Mouse (Mus musculus) left cerebral cortex, adult 9 months (tissue): ENCODE data around the gene Mdp1.

Source experiments
- DNase-seq, 2 experiments: peaks; one replicate each; pipeline ENCODE4 v3.0.0; 2022; ENCODE audit warnings: low spot score in 2 of 2

The Mdp1 gene

DNA sequence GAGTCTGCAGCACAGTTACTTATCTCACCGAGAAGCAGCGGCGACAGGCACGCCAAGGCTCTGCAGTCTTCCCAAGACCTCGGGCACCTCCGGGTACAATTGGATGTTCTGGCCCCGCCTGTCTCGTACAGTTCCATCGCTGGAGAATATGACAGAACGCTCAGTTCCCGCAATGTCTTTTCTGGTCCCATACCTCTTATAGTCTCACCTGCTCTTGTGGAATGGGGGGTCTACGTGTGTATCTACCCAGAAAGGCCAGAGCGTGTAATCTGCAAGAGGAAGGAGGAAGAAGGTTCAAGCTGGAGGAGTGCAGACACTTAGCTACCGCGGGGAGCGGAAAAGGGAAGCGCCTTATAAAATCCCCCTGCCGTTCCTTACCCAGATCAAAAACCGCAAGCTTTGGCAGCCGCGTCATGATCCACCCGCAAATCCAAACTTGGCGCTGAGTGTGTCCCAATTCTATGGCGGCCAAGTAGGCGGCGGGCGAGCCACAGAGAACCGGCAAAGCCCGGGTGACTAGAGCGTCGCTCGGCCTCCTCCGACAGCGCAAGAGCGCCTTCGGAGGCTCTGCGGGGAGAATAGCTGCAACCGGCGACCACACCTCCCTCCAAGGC, at the start of gene Mdp1:
Gene Mdp1, minus strand, starts transcription at position 549 of the 614 bp plus-strand sequence.
- peak in 1 of 2 experiments; percentile 80 for DNase-seq

DNA sequence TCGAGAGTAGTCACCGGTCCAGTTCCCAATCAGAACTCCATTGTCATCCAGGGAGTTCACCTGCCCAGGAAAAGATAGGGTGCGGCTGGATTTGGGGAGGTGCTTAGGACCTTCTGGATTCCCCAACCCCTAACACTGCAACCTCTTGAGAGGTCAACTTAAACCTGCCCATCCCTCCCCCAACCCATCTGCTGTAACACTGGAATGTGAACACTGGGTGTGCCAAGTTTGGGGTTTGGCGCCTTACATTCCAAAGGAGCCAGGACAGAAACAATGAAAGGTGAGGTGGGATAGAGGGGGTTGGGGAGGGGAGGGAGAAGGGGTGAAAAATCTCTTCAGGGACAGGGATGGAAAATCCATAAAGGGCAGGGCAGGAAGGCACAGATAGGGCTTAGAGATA, 49.2 kb upstream of the Mdp1 start:
- DNase-seq = no peak

DNA sequence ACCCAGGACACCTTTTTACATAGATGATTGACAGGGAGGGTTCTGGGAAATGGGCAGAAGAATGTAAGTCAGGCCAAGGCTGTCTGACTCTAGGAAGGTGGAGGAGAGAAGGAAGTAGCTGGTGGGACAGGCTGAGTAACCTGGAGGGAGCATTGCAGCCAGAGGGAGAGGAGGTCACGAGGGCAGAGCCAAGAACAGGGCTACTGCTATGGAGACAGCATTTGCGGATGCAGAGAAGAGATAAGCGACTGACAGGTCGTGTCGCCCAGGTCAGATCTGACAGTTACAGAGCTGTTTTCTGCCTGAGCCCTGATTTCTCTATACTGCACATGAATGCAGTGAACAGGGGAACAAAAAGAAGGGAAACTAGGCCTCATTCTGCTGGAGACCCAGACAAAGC, 47.1 kb upstream of the Mdp1 start:
- DNase-seq = no peak

DNA sequence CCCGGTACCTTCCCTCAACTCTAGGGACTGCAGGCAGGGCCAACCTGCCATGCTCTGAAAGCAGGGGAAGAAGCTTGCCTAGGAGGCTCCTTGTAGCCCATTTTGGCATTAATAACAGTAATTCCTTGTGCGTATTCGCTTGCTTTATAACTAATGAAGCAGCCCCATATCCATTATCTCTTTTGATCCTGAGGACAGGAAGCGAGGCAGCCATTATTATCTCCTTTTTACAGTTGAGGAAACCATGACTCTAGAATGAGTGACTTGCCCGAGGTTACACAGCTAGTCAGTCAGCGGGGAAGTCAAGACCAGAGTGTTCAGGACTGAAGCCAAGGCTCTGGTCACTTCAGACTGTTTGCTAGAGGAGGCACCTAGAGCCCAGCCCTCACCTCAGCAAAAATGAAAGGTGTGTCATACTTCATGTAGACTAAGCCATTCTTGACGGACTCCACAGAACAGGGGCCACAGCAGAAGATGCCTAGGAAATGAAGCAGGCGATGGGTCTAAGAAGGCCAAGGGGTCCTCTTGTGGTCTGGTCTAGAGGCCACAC, 45.8 kb upstream of the Mdp1 start:
- no peak for DNase-seq

DNA sequence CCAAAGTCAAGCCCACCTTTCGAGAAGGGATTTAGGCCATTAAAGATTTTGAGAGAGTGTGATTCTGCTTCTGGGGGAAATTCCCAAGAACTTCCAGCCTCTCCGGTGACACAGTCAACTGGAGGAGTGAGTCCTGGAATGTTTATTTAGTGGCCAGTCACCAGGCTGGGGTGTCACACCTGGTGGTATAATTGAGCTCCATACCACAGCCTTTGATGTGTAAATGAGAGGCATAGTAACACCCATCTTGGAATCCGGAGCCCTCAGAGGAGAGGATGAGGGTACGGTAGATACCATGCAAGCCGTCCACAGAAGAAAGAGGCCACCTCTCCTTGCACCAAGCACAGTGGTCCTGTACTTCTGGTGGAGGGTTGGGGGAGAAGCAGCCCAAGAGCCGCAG, 42.5 kb upstream of the Mdp1 start:
- DNase-seq = no peak

DNA sequence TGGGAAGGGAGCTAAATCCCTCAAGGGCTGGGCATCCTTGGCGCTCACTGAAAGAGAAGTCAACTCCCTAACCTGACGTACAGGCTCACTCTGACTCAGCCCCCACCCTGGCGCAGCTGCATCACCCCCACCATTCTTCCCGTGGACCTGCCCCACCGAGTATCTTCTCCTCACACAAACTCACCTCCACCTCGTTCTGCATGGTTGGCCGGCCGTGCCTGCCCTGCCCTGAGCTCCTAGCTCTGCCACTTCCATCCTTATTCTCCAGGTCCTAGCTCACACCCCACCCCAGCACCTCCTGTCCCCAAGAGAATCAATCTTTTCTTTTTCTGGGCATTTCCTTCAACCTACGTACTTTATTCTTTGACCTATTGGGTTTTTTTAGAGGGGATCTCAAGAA, 40.8 kb upstream of the Mdp1 start:
- DNase-seq = no peak

DNA sequence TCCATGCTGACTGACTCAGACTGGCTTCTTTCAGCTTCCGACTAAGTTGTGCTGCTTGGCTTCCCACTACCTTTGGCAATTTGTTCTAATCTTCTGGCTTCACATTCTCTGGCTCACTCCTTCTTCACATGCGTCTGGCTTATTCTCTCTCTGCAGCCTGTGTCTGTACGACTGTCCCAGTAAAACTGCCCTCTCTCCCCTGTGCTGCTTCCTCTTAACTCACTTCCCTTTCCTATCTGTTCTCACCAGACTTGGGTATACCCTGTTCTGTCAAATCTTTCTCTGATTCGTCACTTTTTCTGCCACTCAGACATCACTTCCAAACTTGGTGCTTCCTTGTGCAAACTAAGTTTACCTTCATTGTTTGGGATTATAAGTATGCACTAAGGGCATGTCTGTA, 36.9 kb upstream of the Mdp1 start:
- no peak for DNase-seq

DNA sequence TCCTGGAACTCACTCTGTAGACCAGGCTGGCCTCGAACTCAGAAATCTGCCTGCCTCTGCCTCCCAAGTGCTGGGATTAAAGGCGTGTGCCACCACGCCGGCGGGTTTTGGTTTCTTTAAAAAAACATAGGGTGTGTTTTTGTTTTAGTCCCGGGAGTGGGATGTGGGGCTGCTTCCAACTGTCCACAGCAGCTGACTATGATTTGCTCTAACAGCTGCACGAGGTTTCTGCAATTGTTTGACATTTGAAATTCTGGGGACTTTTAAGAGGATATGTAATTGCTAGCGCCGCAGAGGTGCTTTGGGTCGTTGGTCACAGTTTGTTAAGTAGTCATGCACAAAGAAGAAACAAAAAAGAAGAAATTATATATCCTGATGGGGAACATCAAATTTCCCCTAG, 29.1 kb upstream of the Mdp1 start:
- DNase-seq = no peak

DNA sequence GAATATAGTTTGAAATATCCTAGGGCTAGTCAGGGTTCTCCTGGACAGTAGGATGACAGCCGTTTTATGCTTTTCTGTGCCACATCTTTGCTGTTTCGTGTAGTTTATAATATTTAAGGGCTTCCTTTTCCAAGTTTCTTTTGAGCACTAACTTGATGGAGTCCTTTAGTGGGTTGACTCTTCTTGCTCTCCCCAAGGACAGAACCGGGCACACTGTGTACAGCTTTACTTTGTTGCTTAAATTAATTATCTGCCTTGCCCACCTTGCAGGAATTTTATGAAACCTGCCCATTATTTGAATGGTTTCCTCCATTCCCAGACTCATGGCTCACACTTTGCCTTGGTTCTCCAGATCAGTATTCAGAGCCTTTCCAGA, 21.8 kb upstream of the Mdp1 start:
- no peak for DNase-seq

DNA sequence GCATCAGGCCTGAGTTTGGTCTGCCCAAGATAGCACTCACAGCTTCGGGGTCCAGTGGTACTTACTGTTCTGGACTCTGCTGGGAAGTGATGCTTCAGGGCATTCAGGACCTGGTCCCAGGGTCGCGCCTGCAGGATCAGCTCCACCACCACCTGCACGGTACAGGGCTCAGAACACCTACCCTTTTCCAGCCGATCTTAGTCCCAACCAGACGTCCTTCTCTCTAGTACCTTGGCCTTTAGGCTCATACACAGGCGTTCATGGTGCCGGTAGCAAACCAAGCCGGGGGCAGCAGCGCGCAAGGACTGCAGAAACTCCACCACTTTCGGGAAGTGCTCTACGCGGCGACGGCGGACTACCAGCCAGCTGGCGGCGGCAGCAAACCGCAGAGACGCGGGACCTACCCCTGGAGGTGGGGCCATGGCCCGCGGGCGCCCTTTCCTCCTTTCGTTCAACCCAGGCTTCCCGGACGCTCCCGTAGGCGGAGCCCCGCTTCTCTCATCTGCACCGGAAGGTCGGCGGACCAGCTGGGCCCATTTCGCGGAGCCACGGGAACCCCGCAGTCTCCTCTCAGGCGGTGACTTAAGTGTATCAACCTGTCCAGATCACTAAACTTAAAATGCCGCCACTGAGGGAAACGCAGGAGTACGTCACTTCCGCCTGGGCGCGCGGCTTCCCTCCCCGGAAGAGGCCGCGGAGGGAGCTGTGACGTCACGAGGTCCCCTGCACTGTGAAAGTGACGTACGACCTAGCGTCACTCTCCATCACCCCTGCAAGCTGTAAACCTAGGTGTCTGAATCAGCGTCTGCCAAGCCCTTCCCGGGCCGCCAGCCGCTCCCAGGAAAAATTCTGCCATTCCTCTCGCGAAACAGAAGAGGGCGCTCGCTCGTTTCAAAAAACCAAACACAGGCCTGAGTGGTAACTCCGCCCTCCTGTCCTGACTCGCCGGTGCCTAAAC, 21.1 kb upstream of the Mdp1 start, which contains the start of gene Tinf2:
Gene Tinf2, minus strand, starts transcription at position 661 of the 958 bp plus-strand sequence.
- peak; percentile 94 to 98 for DNase-seq

DNA sequence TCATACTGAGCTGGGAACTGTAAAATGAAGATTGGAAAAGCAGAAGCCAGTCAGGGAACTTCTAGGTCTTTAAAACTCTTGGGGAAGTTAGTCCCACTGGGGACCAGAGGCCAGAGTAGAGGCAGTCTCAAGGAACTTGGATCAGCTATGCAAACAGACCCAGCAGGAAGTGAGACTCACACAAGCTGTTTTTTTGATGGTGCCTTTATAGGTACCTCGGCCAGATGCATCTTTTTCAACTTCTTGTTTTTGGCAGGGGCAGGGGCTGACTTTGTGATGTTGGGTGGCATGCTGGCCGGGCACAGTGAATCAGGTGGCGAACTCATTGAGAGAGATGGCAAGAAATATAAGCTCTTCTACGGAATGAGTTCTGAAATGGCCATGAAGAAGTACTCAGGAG, 17.3 kb upstream of the Mdp1 start:
- DNase-seq = no peak

DNA sequence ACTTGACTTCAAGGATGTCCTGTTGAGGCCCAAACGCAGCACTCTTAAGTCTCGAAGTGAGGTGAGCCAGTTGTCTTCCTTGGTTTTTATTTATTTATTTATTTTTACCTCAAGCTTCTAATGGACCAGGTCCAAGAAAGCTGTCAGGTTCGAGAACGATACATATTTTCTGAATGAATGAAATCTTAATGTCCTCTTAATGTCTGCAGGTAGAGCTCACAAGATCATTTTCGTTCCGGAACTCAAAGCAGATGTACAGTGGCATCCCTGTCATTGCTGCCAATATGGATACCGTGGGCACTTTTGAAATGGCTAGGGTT, 12.4 kb upstream of the Mdp1 start:
- no peak for DNase-seq

DNA sequence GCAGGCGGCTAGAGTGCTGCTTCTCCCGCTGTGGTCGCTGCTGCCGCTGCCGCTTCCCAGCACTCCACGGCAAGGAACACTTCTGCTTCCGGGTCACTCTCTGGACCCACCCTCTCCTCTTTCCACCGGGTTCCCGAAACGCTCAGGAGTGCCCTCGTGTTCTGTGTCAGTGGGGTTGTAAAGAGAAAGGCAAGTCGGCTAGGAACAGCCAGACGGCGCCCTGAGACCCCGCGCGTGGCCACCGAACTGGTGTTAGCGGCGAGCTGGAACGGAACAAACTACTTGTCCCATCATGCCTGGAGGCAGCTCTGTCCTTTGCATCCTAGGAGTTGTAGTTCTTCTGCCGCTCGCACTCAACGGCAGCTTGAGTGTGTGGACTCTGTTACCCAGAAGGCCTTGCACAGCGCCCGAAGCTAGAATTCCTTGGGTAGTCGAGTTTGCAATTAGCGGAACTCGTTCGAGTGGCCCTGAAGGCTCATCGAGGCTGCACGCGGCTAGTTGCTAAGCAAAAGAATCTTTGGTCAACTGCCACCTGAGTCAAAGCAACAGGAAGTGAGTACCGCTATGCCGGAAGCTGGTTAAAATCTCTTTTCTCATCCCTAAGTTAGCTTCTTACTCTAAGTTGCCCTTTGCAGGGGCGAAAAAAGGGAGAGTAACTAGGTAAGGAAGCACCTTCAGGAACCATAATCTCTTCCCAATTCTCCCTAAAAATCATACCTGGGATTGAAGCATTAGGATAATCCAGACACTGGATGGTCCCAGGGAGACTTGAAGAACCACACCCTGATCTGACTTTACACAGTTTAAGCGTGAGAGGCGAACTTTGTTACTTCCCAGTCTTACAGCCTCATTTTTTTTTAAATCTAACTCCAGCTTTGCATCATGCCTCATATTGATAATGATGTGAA, 11.8 kb upstream of the Mdp1 start, which contains the start of the genes Gmpr2 and Nedd8:
Gene Gmpr2, plus strand, starts transcription at position 109 of the 908 bp plus-strand sequence.
Gene Nedd8, minus strand, starts transcription at position 292 of the 908 bp plus-strand sequence.
- DNase-seq = peak; percentile 92 to 96

DNA sequence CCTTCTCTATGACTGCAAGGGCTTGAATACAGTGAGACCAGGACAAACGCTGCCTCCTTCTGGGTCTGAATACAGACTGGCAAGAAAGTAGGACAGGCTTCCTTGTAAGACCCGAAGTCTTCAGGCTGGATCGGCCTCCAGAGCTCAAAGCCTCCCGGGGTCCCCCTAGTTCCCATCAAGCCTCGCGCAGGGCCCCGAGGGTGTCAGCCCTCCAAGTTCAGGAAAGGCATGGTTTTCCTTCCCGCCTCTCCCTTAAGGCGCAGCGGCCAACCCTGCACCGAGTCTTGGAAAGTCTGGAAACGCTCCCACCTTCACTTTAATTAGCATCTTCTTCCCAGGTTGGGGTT, 11.2 kb upstream of the Mdp1 start:
- DNase-seq = no peak

DNA sequence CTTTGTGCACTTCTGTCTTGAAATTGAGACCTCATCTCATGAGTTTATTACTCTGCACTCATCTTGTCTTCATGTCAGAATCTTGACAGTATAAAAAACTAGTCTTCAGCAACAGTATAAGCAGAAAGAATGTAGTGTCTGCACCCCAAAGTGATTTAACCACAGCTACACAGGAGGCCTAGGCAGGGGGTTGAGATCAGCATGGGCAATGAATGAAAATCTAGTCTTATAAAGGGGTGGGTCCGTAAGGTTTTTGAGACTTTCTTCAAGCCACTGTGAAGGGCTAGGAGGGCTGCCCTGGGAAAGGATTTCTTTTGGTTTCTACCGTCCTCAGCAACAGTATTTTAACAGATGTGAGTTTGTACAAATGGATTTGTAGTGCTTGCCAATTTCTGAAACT, 328 bp upstream of the Mdp1 start:
- no peak for DNase-seq

DNA sequence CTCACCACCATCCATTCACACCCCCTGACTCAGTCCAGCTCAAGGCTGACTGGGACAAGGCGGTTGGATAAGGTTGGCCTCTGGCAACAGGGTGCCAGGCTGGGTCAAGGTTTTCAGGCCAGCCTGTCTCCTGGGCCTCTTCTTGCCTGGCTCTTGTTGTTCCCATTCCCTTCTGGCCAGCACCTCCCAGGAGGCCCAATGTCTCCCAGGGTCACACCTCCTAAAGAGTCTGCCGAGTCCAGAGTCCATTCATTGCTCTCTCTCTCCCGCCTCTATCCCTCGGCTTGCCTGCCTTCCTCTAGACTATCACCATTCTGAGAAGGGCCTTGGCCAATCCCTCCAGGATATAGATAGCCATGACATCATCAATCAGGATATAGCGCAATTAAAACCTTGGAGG, 2.3 kb downstream of the Mdp1 start:
- no peak for DNase-seq

DNA sequence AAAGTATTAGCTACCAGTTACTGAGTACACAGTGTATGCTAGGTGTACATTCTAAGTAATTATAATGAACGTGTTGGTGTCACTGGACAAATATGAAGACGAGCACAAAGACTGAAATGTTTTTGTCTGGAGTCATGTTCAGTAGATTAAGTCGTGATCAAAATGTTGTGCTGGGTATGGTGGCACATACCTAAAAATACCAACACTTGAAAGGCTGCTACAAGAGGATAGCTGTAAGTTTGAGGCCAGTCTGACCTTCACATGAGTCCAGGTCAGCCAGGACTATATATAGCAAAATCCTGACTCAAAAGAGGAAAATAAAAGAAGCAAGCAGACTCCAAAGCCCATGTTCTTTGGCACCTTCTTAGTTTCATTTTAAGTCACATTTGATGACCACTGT, 3.4 kb downstream of the Mdp1 start:
- no peak for DNase-seq

DNA sequence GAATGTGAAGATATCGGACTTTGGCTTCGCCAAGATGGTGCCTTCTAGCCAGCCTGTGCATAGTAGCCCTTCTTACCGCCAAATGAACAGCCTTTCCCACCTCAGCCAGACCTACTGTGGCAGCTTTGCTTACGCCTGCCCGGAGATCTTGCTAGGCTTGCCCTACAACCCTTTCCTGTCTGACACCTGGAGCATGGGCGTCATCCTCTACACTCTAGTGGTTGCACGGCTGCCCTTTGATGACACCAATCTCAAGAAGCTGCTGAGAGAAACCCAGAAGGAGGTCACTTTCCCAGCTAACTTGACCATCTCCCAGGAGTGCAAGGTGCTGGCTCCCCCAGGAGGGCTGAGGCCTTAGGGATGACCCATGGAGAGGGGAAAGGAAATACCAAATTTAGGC, 8.8 kb downstream of the Mdp1 start:
- no peak for DNase-seq

DNA sequence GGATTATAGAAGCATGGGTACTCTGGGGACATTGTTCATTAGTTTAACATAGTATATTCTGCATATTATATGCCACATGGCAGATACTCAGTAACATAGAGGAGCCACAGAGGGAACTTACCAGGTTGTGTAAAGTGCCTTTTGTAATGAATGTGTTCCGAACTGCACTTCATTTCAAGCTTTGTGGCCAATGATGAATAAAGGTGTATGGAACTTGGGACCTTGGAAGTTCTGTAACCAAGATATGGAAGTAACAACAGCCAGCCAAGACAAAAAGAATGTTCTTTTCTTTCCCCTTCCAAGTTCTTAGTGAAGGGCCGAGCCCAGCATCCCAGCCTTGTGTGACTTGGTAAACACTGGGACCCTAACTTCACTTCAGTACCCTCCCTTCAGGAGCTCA, 10.4 kb downstream of the Mdp1 start, which contains the start of gene Tssk4:
Gene Tssk4, plus strand, starts transcription at position 301 of the 400 bp plus-strand sequence.
- DNase-seq = no peak

DNA sequence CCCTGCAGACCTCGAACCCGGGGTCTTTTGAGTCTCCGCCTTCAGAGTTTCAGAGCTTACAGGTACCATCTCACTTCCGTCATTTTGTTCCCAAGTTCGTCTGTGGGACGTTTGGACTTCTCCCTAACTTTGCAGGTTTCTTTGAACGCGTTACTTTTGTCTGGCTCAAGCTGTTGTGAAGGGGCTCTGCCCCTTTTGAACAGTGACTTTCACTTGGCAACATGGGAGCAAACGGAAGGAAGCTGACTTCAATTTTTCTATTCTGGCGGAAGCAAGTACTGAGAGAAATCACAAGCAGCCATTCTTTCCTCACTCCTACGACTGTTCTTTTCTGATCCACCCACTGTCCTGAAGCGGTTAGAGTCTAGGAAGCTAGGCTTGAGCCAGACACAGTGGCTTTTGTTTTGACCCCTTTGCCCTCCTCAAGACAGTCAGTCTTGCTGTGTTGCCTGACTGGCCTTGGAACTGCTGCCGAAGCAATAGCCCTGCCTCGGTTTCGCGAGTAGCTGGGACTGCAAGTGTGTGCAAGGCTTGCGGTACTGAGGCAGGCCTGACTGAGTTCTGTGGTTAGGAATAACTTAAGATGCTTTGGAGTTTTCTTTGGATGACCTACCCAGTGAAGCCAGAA, 15.9 kb downstream of the Mdp1 start:
- no peak for DNase-seq
